Mouse (Mus musculus): Measurements from ENCODE around the gene Clec10a.

The Clec10a gene

DNA sequence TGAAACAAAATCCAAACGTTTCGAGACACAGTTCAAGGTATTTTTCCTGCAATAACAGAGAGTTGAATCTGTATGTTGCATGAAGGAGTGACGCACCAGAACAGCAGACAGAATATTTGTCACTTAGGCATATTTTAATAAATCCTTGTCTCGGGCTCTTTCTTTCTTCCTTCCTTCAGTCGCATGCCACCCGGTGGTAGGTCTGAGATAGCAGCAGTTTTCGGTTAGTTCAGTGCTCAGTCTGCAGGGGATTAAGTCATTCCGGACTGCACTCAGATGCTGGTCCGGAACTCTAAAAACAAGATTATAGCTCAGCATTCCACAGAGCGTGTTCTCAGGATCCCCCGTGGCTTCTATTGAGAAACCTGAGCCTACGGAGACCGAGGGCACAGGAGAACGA, 23.4 kb downstream of the Clec10a start:
- in situ Hi-C loops (cut with MboI, MseI): no loop called here

DNA sequence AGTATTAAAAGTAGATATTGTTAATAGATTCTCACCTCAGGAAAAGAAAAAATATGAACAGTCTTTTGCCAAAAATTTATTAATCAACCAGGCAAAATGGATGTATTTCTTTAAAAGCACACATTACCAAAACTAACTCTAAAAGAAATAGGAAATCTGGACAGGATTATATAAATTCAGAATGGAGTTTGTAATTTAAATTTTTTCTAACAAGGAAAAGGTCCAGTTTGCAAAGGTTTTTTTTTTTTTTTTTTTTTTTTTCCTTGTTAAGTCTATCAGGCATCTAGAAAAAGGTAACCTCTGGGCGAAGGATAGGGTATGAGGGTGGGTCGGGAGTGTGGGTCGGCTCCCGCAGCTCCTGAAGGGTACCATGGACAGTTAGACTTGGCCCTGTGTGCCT, 24.5 kb downstream of the Clec10a start:
- in situ Hi-C loops (cut with MboI, MseI): no loop called here

DNA sequence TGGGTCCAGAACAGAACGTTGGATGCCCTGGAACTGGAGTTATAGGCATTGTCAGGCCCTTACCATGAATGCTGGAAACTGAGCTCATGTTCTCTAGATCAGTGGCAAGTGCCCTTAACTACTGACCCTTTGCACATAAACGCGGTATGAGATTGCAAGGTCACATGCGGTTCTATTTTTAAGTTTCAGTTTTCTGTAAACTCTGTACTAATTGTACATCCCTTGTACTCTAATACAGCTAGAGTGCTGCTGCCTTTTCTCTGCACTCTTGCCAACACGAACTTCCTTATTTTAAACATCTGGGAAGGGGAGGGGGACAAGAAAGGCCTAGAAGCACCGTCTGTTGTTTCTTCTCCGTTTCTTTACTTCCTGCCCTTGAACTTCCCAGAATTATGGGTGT, 29.1 kb downstream of the Clec10a start:
- in situ Hi-C loops (cut with MboI, MseI): no loop called here

DNA sequence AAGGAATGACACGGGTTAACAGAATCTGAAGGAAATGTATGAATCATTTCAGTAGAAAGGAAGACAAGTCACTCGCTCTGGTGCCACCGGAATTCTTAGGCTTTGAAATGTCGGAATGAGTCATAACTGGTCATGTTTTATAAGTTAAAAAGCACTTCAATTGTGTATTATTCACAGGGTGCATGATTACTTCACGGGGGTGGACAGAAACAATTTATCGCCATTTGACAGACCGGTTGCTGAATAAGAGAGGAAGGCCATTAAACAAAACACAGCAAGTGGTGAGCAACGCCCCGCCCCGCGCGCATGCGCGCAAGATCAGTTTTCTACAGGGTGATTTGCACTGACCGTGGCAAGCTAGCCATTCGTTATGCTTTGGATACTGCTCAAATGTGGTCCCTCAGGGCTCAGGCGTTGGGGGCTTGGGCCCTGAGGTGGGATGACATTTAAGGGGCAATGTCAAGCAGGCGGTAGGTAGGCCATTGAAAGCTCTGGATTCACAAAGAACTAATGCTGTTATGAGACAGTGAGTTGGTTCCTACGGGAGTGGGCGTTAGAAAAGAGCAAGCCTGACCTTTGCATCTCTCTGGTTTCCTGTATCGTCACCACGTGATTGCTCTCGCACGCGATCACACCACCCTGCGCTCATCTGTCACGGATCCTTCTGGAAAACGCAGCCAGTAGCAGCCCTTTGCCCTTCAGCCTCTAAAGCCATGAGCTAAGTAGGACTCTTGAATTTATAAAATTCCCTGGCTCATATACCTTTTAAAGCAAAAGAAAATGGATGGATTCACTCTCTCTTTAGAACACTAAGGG, 33.5 kb downstream of the Clec10a start:
- in situ Hi-C loops (cut with MboI, MseI): no loop called here

DNA sequence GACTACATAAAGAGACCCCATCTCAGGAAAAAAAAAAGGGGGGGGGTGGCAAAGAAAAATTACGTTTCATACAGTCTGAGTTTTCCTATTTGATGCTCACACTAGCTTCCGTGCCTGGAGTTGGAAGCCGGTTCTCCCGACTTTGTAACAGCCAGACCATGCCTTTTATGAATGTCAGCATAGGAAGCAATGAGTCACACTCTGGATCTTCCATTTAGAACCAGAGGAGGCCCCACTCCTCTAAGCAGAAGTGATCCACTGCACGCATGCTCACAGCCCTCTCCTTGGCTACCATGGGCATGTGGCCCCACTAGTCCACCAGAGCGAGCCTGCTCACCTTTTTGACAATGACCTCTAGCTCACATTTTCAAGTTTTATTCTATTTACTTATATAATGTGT, 35.2 kb downstream of the Clec10a start:
- in situ Hi-C loops (cut with MboI, MseI): no loop called here

DNA sequence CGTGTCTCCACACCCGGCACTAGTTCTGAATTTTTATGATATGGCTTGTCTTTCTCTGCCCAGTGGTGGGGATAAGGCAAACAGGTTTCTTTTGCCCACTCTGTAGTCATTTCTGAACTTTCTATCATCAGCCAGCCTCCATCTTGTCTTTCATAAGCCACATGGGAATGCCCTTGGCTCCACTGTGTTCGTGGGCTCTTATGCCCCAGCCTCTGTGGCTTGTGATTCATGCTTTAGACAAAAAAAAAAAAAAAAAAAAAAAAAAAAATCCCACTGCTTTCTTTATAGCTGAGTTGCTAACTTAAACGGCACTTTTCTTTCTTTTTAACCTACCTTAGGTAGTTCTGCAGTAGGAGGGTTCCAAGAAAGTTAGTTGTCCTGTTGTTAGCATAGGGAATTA, 36.2 kb downstream of the Clec10a start:
- in situ Hi-C loops (cut with MboI, MseI): no loop called here

DNA sequence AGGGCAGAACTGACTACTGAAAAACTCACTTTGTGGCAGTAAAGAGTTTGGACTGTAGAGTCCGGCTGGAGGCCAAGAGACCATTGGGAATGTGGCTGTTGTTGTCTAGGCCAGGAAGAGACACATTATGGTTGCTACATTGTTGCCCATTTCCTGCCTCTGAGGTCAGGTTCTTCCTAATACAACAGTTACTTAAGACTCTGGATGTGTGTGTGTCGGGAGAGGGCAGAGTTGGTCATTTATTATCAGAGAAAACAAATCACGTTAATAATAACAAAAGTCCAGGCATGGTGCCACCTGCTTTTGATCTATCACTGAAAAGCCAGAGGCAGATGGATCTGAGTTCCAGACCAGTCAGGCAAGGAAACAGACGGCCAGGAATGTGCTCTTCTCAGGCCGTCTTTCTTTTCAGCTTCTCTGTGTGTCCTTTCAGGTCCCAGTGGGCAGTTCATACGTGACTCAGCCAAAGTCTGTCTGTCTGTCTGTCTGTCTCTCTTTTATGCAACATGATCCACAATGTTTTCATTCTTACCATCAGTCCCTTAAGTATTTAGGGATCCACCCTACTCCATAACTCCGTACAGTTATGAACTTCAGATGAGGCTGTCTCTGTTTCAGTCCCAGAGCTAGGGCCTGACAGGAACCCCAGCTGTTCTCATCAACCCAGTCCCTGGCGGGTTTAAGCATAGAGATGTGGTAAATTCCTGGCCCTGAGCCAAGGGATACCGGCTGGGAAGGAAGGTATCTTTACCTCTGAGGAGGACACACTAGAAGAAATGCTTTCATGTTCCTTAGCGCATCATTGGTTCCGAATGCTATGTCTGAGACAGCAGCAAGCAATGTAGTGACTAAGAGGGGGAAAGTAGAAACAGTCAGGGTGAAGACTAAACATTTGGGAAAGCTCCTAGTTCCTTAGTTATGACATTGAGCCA, 37.6 kb downstream of the Clec10a start:
- in situ Hi-C loops (cut with MboI, MseI): no loop called here

DNA sequence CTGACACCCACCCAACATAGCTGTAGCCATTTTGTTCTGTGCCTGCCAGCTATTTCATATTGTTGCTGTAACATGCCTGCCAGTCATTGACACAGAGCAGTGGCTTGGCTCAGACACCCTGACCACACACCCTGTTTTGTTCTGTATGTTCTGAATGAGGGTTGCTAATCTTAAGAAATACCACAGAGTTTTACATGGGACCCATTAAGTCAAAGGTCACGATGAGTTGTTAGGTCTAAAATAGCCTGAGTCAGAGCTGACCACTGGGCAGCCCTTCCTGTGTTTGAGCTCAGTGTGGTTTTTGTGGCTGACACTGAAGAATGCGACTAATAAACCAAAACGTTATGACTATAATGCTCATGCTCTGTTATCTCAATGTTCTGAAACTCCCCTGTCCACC, 42.3 kb downstream of the Clec10a start:
- in situ Hi-C loops (cut with MboI, MseI): loop anchor here (5.0 kb wide), 1 partner anchor 141 kb away; no protein-coding TSS in a partner anchor

DNA sequence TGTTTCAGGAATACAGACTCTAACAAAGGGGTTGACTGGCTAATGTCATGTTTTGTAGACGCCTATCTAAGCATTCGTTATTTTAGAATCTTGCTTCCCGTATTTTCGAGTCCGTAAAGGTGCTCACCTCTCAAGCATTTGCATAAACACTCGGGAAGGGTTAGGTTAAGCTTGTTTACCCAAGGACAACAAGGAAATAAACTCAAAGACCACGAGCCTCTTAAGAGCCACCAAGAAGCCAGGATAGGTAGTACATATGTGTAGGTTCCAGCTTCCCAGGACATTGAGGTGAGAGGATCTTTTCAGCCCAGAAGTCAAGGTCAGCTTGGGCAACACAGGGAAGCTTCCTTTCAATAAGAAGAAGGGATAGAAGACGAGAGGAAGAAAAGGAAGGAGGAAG, 43.1 kb downstream of the Clec10a start:
- in situ Hi-C loops (cut with MboI, MseI): loop anchor here (5.0 kb wide), 1 partner anchor 142 kb away; no protein-coding TSS in a partner anchor

DNA sequence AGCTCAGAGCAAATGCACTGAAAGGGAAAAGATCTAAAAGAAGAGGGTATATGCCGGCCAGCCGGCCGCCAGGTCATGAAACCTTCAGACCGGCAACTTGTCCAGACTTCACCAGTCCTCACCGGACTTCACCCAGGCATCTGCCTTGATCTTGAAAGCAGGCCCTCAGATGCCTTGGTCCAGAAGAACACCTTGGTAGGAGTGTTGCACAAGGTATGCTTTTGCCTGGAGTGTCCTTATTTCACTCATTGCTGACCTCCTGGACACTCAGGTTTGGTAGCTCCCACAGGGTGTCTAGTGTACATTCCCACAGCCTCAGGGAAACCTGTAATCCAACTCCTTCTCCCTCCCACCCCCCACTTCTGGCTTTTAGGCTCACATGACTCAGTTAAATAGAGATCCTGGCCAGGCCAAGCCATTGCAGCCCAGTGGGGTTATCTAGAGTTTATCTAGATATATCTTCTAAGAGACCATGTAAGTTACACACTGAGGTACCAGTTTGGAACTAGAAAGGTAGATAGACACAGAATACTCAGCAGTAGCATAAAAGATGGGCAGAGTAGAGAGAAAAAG, 44.1 kb downstream of the Clec10a start:
- in situ Hi-C loops (cut with MboI, MseI): no loop called here

DNA sequence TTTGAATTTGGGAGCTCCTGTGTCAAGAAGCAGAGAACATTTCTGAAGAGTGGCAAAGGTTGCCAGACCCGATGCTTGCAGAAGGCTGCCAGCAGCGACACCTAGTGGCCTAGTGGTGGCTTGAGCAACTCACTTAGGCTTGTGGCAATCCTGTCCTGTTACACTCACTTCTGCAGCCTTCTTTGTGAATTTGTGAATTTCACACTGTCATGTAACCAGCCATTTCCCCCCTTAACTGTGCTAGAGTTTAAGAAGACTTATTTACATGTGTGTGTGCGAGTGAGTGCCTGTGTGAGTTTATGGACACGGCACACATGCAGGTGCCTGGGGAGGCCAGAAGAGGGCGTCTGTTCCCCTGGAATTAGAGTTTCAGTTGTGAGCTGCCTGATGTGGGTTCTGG, 45.7 kb downstream of the Clec10a start:
- in situ Hi-C loops (cut with MboI, MseI): no loop called here

DNA sequence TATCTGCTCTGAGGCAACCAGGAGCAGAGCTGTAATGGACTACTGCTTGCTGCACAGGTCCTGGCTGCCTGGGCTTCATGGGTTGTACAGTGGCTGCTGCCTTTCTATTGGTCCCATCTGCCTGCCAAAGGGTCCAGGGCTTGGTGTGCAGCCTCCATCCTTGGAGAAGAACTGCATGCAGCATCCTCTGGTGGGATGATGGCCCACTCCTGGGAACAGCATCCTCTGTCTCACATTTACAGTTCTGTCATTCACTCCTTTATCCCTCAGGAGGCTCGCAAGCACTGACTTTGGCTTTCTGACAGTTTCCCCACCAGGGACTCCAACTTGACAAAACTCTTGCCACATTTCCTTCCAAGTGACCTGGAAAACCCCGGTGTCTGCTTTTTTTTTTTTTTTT, 50.8 kb downstream of the Clec10a start:
- in situ Hi-C loops (cut with MboI, MseI): no loop called here

DNA sequence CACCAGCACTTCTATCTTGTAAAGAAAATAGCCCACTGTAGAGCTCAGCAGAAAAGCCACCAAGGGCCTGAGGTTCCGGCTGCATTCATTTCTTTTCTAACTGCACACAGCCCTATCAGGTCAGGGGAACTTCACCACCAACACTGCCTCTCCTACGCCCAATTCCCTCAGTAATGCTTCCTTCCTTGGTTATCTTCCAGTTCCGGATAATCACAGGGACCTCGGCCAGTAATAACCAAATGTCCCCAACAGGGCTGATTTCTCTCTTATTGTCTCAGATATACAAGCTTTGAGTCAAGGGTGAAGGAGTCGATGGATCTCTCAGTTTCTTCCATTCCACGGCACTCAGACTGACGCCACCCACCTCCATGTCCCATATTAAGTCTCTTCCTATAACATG, 51.3 kb downstream of the Clec10a start:
- in situ Hi-C loops (cut with MboI, MseI): no loop called here

DNA sequence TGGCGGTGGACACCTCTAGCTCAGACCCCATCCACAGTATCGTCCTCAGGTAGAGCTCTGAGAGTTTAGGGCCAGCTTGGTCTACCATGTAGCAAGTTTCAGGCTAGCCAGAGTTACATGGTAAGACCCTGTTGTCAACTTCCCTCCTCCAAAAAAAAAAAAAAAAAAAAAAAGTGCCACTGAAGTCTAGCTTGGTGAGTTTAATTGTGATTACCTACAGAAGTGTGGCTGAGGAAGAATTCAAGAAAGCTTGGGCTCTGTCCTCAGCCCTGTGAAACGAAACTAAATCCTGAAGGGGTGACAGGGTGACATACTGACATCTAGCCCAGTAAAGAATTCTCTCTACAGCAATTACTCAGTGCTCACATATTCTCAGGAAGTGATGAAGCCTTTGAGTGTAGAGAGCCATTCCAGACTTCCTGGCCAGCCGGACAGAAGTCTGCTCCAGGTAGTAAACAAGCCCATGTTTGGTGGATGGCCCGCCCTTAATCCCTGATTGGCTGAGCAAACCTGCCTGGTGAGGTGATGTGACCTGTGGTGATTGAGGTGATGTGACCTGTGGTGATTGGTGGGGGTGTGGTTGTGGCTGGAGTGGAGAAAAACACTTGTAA, 52.9 kb downstream of the Clec10a start:
- in situ Hi-C loops (cut with MboI, MseI): no loop called here

DNA sequence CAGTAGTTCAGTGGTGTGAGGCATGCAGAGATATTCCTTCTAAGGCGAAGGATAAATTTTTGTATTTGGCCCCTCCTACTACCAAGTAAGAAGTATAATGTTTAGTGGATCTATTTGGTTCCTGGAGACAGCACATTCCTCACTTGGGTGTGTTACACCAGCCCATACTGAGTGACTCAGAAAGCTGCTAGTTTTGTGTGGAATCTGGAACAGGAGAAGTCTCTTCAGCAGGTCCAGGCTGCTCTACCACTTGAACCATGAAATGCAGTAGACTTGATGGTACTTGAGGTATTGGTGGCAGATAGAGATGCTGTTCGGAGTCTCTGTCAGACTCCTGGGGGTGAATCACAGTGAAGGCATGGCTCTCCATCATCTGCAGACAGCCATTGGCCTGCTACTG, 54.7 kb downstream of the Clec10a start:
- in situ Hi-C loops (cut with MboI, MseI): no loop called here

DNA sequence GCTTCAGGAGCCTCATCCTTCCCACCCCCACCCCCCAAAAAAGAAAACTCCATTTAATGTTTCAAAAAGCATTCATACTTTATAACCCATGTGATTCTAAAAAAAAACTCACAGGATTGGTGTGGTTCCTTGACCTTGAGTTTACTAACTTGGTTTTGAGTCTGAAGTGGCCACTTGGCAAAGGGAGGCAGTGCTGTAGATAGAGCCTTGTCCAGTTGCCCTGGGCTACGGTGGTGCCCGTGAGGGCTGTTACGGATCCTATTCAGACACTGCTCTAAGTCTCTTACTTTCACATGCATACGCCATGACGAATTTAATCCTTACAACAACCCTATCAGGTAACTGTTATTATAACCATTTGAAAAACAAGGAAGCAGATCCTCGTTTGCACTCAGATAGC, 56.0 kb downstream of the Clec10a start:
- in situ Hi-C loops (cut with MboI, MseI): no loop called here

DNA sequence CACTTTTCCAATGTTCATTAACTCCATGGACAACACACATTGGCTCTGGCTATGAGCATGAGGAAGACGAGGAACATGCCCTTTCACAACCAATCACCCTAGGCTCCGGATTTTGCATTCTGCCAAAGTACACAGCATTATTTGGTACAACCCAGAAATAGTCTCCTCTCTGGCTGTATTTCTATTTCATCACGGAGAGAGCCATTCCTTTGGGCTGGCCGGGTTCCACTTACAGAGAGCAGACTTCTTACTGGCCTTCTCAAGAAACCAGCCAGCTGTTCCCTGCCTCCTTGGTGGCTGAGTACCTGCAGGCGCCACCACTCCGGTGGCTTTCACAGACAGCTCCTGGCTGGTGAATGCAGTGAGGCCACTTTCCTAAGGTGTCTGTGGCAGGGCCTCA, 56.4 kb downstream of the Clec10a start, which contains the start of gene Slc16a11:
Gene Slc16a11 (plus strand): TSS at position 330 of the 400 bp plus-strand sequence.
- in situ Hi-C loops (cut with MboI, MseI): no loop called here

DNA sequence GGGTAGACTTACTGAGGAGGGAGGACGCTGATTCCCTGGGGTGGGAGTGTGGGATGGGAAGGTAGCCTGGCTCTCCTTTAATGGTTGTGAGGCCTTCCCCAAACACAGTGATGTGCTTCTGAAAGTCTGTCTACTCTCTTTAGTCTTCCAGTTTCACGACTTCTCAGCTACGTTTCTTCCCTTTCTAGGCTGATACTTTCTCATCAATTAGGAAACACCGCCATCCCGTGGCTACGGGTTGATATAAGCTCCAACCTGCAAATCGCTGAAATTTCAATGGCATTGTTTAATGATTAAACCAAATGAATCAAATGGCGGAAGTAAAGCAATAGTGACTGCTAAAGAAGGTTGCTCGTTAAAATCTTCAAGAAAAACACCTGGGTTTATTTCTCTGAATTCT, 56.9 kb downstream of the Clec10a start:
- in situ Hi-C loops (cut with MboI, MseI): no loop called here

DNA sequence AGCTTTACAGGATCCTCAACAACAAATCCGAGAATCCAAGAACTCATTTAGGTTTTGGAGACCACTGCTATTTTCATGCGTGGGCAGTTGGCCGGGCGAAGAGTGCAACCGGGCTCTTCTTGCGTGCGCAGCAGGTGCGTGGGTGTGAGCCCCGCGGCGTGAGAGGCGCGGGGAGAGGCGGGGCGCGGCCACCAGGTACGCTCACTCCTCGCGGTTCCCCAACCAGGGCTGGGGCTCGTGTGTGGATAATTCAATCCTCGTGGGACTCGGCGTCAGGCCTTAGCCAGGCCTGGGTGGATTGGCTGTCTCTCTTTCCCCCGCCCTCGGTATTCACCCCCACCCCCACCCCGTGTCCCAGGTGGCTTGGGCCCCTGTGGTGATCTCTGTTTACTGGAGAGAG, 57.7 kb downstream of the Clec10a start:
- in situ Hi-C loops (cut with MboI, MseI): no loop called here

DNA sequence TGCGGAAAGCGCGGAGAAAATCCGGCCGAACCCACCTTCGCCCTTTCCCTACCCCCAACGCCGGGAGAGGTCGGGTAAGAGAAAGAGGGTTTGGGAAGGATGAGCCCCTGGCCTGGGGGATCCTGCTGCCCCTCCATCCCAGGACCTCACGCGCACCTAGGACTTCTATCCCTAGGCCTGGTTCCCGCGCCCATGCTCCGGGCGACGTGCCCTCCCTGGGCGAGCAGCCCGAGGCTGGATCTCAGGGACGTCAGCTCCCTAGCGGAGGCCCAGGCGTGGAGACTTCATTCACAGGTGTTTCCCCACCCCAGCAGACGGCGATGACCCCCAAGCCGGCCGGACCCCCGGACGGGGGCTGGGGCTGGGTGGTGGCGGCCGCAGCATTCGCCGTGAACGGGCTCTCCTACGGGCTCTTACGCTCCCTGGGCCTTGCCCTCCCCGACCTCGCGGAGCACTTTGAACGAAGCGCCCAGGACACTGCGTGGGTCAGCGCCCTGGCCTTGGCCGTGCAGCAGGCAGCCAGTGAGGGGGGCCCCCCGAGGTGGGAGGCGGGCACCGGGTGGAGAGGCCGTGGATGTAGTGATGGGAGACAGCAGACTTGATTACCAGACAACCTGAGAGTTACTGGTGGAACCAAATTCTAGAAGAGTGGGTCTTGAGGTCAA, 58.3 kb downstream of the Clec10a start:
- in situ Hi-C loops (cut with MboI, MseI): no loop called here

DNA sequence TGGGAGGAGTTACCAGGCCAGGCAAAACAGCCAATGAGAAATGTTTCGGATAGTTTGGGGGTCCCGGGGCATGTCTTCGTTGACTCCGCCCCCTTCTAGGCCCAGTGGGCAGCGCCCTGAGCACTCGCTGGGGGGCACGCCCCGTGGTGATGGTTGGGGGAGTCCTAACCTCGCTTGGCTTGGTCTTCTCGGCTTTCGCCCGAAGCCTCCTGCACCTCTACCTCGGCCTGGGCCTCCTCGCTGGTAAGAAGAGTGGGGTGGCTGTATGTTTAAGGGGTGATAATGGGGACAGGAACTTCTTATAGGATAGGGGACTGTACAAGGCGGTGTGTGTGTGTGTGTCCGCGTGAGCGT, 58.8 kb downstream of the Clec10a start:
- in situ Hi-C loops (cut with MboI, MseI): no loop called here

Data from regulatory T cell (primary cell).